Mouse (Mus musculus): ENCODE results near the gene Carmil2.

- TF ChIP-seq CTCF (IDR thresholded peaks at IDR 0.05; ENCODE audit: control insufficient read depth, insufficient read depth, insufficient replicate concordance, low read depth, low read length) = no peak
- no peak for TF ChIP-seq POLR2A (IDR thresholded peaks at IDR 0.05; ENCODE audit: control insufficient read depth, low read depth, low read length)
Observed at GRCm38 (mm10) chr8:105657641-105658040, 28.4 kb upstream of the Carmil2 start.
